Mouse (Mus musculus): ENCODE measurements around the gene Crlf3. TPM values are rescaled to one million over a fixed set of nuclear protein-coding genes. Genes with fewer than 3 reads are reported as not detected.

Gene Crlf3
- polyA plus RNA-seq, 1 experiment from 2014 or later = 46.0 TPM

DNA sequence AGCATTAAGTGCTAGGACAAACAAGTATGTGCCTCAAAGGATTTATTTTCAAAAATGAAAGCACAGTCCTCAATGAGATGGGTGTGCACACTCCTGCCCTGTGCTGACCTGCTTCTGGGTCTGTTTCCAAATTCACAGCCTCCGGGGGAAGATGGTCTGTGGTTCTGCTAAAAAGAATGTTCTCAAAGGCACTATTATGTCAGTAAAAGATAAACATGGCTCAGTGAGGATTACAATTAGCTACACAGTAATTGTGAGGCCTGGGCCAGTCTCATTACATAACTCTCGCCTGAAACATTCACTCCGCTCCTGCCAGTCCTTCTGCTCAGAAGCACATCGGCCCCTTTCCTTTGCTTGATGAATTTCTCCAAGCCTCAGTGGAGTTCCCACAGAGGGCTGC is 18.6 kb downstream of the Crlf3 start:
- Histone ChIP-seq H3K27me3 (no peaks in the 10 kb centered on the region), H3K9ac (no peak overlapping the region), H3K4me1 (no peaks in the 10 kb centered on the region), H3K4me3 (replicated peaks) (no peak overlapping the region), H3K4me2 (replicated peaks) (no peak overlapping the region), H3K27ac (replicated peaks) (no peak overlapping the region), H3K9me3 (replicated peaks) (no peaks in the 10 kb centered on the region), H3K36me3 (peaks cover 44% of the 10 kb centered on the region)
- 45% methylated on average over 4 of the region's 4 CpGs for WGBS
- 0 out of 2 replicates have a peak, but pooled peaks have one; percentile 54 for ATAC-seq (ENCODE audit: insufficient number of reproducible peaks, low FRiP score, low TSS enrichment, low read depth)

DNA sequence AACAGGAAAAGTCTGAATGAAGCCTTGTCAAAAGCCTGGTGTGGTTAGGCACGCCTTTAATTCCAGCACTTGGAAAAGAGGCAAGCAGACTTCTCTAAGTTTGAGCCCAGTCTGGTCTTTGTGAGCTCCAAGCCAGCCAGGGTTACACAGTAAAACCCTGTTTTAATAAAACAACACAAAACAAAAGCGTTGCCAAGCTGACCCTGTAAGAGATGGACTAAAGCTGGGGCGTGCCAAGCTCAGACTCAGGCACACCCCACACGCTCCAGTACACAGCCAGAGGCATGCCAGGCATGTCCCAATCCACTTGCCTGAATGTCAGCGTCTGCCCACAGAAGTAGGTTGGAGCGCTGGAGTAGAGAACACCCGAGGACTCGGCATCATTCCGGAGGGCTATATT is 24.6 kb downstream of the Crlf3 start:
- no peak for ATAC-seq (ENCODE audit: insufficient number of reproducible peaks, low FRiP score, low TSS enrichment, low read depth)
- Histone ChIP-seq H3K36me3 (peaks cover 69% of the 10 kb centered on the region), H3K27me3 (no peaks in the 10 kb centered on the region), H3K27ac (replicated peaks) (no peak overlapping the region), H3K4me3 (replicated peaks) (no peak overlapping the region), H3K9me3 (replicated peaks) (no peaks in the 10 kb centered on the region), H3K9ac (no peak overlapping the region), H3K4me1 (no peaks in the 10 kb centered on the region), H3K4me2 (replicated peaks) (no peak overlapping the region)
- 84% methylated on average over 9 of the region's 9 CpGs for WGBS

DNA sequence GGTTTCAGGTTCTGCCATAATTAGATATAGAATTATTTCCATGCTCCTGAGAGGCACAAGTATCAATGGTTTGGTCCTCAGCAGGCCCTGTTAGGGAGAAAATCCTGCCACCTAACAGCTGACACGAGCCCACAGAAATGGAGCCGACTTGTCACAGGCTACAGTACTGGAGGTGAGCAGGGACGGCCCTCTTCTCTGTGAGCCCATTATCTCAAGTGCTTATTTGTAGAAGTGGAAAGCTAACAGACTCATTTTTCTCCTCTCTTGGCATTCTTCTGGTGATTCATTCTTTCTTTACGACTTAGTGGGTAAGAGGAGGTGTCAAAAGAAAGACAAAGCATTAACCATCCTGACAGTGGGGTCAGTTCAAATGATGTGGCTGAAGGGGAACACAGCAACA is 26.1 kb downstream of the Crlf3 start:
- Histone ChIP-seq H3K27ac (replicated peaks) (no peak overlapping the region), H3K36me3 (peaks cover 61% of the 10 kb centered on the region), H3K9ac (no peak overlapping the region), H3K9me3 (replicated peaks) (no peaks in the 10 kb centered on the region), H3K4me2 (replicated peaks) (no peak overlapping the region), H3K4me3 (replicated peaks) (no peak overlapping the region), H3K4me1 (peaks cover 3% of the 10 kb centered on the region; the same call in 1 of the 2 replicates), H3K27me3 (no peaks in the 10 kb centered on the region)
- 77% methylated on average over 4 of the region's 4 CpGs for WGBS
- ATAC-seq (ENCODE audit: insufficient number of reproducible peaks, low FRiP score, low TSS enrichment, low read depth) = no peak

GRCm38 (mm10) chr11:80053171-80053570 is 27.6 kb downstream of the Crlf3 start:
- no peak overlapping the region for H3K27ac ChIP-seq (replicated peaks)
- H3K4me2 ChIP-seq (replicated peaks) = no peak overlapping the region
- peaks cover 3% of the 10 kb centered on the region; the same call in 1 of the 2 replicates for H3K4me1 ChIP-seq
- H3K9me3 ChIP-seq (replicated peaks) = no peaks in the 10 kb centered on the region
- no peak overlapping the region for H3K4me3 ChIP-seq (replicated peaks)
- ATAC-seq (ENCODE audit: insufficient number of reproducible peaks, low FRiP score, low TSS enrichment, low read depth) = no peak
- H3K36me3 ChIP-seq = peaks cover 62% of the 10 kb centered on the region
- no peak overlapping the region for H3K9ac ChIP-seq
- 82% methylated on average over 5 of the region's 5 CpGs for WGBS
- no peaks in the 10 kb centered on the region for H3K27me3 ChIP-seq

DNA sequence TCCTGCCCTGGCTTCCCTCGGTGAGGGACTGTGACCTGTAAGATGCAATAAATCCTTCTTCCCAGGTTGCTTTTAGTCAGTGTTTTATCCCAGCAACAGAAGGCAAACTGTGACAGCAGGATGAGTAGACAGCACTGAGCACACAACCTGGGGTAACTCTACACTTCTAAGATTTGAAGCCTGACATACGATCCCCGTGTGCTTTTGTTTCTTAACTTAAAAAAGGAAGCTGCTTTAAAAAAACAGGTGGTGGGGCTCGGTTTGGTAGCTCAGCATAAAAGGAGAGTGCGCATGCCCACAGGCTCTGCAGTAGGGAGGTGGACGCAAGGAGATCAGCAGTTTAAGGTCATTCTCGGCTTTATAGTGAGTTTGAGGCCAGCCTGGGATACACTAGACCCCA is 28.3 kb downstream of the Crlf3 start:
- no peak overlapping the region for H3K9ac ChIP-seq
- H3K27ac ChIP-seq (replicated peaks) = 0 out of 2 replicates have a peak overlapping the region, but pooled peaks have one; percentile 17
- H3K4me1 ChIP-seq = peaks cover 3% of the 10 kb centered on the region; the same call in 1 of the 2 replicates
- 62% methylated on average over 7 of the region's 7 CpGs for WGBS
- H3K4me3 ChIP-seq (replicated peaks) = no peak overlapping the region
- peaks cover 61% of the 10 kb centered on the region for H3K36me3 ChIP-seq
- no peaks in the 10 kb centered on the region for H3K9me3 ChIP-seq (replicated peaks)
- ATAC-seq (ENCODE audit: insufficient number of reproducible peaks, low FRiP score, low TSS enrichment, low read depth) = no peak
- H3K27me3 ChIP-seq = no peaks in the 10 kb centered on the region
- H3K4me2 ChIP-seq (replicated peaks) = no peak overlapping the region

DNA sequence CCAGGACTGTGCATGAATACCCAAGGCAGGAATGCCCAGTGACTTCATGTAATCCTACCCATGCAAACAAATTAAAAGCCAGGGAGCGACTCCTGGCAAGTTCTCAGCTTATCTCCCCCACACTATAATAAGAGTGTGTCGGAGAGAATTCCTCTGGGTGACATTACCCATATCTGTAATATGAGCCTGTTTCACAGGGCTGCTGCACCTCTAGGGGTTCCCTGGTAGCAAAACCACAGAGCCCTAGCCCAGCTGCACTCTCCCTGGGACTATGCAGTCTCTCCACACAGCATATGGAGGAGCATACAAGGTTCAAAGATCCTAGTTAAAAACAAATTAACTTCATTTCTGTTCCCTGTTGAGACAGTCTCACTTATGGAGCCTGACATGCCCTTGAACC is 30.7 kb downstream of the Crlf3 start:
- Histone ChIP-seq H3K36me3 (peaks cover 47% of the 10 kb centered on the region), H3K4me3 (replicated peaks) (no peak overlapping the region), H3K4me2 (replicated peaks) (no peak overlapping the region), H3K9ac (no peak overlapping the region), H3K27me3 (no peaks in the 10 kb centered on the region), H3K9me3 (replicated peaks) (no peaks in the 10 kb centered on the region), H3K27ac (replicated peaks) (no peak overlapping the region), H3K4me1 (peaks cover 3% of the 10 kb centered on the region; the same call in 1 of the 2 replicates)
- peak; percentile 79 for ATAC-seq (ENCODE audit: insufficient number of reproducible peaks, low FRiP score, low TSS enrichment, low read depth)
- WGBS = 24% methylated on average over 2 of the region's 2 CpGs

DNA sequence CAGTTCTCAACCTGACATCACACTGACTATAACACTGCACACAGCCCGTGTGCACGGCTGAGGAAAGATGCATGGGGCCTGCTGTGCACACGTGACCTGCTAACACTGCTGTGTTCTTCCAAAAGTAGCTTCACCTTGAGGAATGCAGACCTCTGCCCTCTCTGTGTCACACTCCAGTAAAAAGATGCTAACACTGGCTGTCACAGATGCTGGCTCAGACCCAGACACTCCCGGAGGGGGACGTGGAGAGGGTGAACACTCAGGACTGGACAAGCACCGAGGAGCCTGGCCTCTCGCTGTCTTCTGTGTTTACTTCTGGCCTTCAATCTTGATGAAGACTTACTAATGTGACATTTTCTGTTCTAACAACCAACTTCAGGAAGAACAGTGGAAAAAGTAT is 33.9 kb downstream of the Crlf3 start:
- Histone ChIP-seq H3K4me2 (replicated peaks) (no peak overlapping the region), H3K27ac (replicated peaks) (no peak overlapping the region), H3K4me3 (replicated peaks) (no peak overlapping the region), H3K27me3 (no peaks in the 10 kb centered on the region), H3K9ac (no peak overlapping the region), H3K9me3 (replicated peaks) (no peaks in the 10 kb centered on the region), H3K36me3 (peaks cover 23% of the 10 kb centered on the region), H3K4me1 (peaks cover 3% of the 10 kb centered on the region; the same call in 1 of the 2 replicates)
- WGBS = 88% methylated on average over 7 of the region's 7 CpGs
- no peak for ATAC-seq (ENCODE audit: insufficient number of reproducible peaks, low FRiP score, low TSS enrichment, low read depth)

DNA sequence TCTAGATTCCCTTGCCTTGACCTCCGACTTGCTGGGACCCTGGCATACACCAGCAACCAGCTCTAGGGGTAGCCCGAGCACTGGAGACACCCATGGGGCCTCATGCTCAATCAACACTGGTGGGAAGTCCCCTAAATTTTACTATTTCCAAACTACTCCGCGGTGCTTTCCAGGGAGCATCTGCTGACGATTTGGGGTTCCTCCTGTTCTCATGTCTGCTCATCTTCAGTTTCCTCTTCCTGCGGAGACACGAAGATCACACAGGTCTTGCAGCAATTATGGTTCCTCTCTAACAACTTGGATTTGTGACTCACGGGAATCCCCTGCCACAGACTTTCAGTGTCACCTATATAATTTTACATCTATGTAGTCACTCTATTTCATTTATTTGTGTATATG is 37.4 kb downstream of the Crlf3 start:
- 75% methylated on average over 8 of the region's 8 CpGs for WGBS
- Histone ChIP-seq H3K9me3 (replicated peaks) (no peaks in the 10 kb centered on the region), H3K4me1 (no peaks in the 10 kb centered on the region), H3K4me2 (replicated peaks) (no peak overlapping the region), H3K27ac (replicated peaks) (no peak overlapping the region), H3K36me3 (peaks cover 12% of the 10 kb centered on the region), H3K4me3 (replicated peaks) (no peak overlapping the region), H3K27me3 (no peaks in the 10 kb centered on the region), H3K9ac (no peak overlapping the region)
- no peak for ATAC-seq (ENCODE audit: insufficient number of reproducible peaks, low FRiP score, low TSS enrichment, low read depth)

DNA sequence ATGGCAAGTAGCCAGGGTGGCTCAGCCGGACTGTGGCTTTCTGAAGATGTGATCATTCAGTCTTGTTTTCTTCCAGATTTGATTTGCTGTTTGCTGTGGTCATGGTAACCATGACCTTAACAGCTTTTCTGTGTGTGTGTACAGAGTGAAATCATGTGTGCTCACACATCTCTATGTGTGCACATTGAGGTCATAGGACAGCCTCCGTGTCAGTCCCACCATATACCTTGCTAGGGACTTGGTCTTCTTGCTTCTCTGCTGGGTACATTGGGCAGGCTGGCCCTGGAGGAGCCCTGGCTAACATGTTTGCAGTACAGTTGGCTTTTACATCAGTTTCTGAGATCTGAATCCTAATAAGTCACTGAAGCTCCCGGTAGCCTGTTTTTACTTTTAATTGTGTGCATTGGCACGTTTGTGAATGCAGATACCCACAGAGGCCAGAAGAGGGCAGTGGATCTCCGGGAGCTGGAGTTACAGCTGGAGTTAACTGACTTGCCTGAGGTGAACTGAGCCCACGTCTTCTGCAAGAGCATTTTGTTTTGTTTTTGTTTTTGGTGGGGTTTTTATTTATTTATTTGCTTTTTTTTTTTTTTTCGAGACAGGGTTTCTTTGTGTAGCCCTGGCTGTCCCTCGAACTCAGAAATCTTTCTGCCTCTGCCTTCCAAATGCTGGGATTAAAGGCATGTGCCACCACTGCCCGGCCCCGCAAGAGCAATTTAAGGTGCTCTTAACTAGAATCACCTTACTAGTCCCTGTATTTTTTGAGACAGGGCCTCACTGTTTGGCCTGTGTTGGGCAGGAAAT is 38.0 kb downstream of the Crlf3 start:
- H3K27ac ChIP-seq (replicated peaks) = no peak overlapping the region
- peaks cover 8% of the 10 kb centered on the region for H3K36me3 ChIP-seq
- ATAC-seq (ENCODE audit: insufficient number of reproducible peaks, low FRiP score, low TSS enrichment, low read depth) = no peak
- no peaks in the 10 kb centered on the region for H3K27me3 ChIP-seq
- H3K9me3 ChIP-seq (replicated peaks) = no peaks in the 10 kb centered on the region
- H3K9ac ChIP-seq = no peak overlapping the region
- WGBS = 53% methylated on average over 10 of the region's 10 CpGs
- H3K4me2 ChIP-seq (replicated peaks) = no peak overlapping the region
- H3K4me1 ChIP-seq = no peaks in the 10 kb centered on the region
- H3K4me3 ChIP-seq (replicated peaks) = no peak overlapping the region

DNA sequence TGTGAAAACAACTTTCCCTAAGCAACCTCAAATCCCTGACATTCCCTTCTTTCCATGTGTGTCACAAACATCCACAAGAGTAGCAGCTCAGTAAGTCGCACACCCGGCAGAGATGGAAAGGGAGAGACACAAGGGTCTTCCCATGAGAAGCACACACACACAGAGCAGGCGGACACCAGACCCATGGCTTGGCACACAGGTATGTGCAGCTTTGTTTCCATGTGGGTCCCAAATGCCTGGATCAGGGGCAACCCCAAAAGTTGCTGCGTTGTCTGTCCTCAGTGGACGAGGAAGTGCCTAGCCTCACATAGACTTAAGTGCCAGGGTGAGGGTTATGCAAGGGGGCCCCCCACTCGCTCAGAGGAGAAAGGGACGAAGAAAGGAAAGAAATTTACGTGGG is 43.3 kb downstream of the Crlf3 start:
- Histone ChIP-seq H3K9ac (no peak overlapping the region), H3K9me3 (replicated peaks) (no peaks in the 10 kb centered on the region), H3K4me2 (replicated peaks) (no peak overlapping the region), H3K4me3 (replicated peaks) (no peak overlapping the region), H3K27me3 (no peaks in the 10 kb centered on the region), H3K27ac (replicated peaks) (no peak overlapping the region), H3K4me1 (no peaks in the 10 kb centered on the region), H3K36me3 (peaks cover 25% of the 10 kb centered on the region)
- no peak for ATAC-seq (ENCODE audit: insufficient number of reproducible peaks, low FRiP score, low TSS enrichment, low read depth)
- 74% methylated on average over 8 of the region's 8 CpGs for WGBS

DNA sequence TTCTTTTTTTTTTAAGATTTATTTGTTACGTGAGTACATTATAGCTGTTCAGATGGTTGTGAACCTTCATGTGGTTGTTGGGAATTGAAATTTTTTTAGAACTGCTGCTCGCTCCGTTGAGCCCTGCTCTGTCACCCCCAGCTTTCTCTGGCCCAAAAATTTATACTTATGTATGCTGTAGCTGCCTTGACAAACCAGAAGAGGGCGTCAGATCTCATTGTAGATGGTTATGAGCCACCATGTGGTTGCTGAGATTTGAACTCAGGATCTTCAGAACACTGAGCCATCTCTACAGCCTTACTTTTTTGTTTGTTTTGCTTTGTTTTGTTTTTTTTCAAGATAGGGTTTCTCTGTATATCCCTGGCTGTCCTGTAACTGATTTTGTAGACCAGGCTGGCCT is 59.5 kb downstream of the Crlf3 start:
- Histone ChIP-seq H3K4me2 (replicated peaks) (no peak overlapping the region), H3K4me1 (no peaks in the 10 kb centered on the region), H3K9ac (no peak overlapping the region), H3K4me3 (replicated peaks) (no peak overlapping the region), H3K36me3 (peaks cover 67% of the 10 kb centered on the region), H3K9me3 (replicated peaks) (no peaks in the 10 kb centered on the region), H3K27ac (replicated peaks) (no peak overlapping the region), H3K27me3 (no peaks in the 10 kb centered on the region)
- ATAC-seq (ENCODE audit: insufficient number of reproducible peaks, low FRiP score, low TSS enrichment, low read depth) = no peak
- 89% methylated on average over 4 of the region's 4 CpGs for WGBS

DNA sequence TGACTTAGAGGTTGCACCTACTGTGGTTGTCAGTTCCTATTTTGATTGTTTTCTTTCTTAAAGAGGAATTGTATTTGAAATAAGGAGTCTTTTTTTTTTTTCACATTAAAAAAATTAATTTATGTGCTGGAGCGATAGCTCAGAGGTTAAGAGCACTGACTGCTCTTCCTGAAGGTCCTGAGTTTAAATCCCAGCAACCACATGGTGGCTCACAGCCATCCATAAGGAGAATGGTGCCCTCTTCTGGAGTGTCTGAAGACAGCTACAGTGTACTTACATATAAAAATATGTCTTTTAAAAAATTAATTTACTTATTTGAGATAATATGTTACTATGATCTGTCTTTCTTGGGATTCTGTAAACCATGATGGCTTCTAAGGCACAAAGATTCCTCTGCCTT is 61.0 kb downstream of the Crlf3 start:
- no peak for ATAC-seq (ENCODE audit: insufficient number of reproducible peaks, low FRiP score, low TSS enrichment, low read depth)
- H3K4me3 ChIP-seq (replicated peaks) = no peak overlapping the region
- H3K4me2 ChIP-seq (replicated peaks) = no peak overlapping the region
- no peaks in the 10 kb centered on the region for H3K27me3 ChIP-seq
- peaks cover 66% of the 10 kb centered on the region for H3K36me3 ChIP-seq
- no peaks in the 10 kb centered on the region for H3K9me3 ChIP-seq (replicated peaks)
- no peak overlapping the region for H3K9ac ChIP-seq
- no peaks in the 10 kb centered on the region for H3K4me1 ChIP-seq
- 94% methylated on average over 1 of the region's 1 CpGs for WGBS
- H3K27ac ChIP-seq (replicated peaks) = no peak overlapping the region

All from embryonic facial prominence, embryonic 15.5 days (tissue).